Mouse (Mus musculus) lung, postnatal 10 days (tissue): ENCODE measurements around the gene Zic4.

Experiments
- DNase-seq: peaks from one replicate; pipeline ENCODE4 v3.0.0; 2021

The Zic4 gene

GRCm38 (mm10) chr9:91361856-91362601 lies at the start of gene Zic4:
Gene Zic4, plus strand, starts transcription at chr9:91362413.
- DNase-seq = no peak

- DNase-seq = no peak
Measured at GRCm38 (mm10) chr9:91347591-91347990, 14.6 kb upstream of the Zic4 start.

GRCm38 (mm10) chr9:91348746-91349145 lies 13.5 kb upstream of the Zic4 start:
- no peak for DNase-seq

GRCm38 (mm10) chr9:91350211-91350791 lies 11.9 kb upstream of the Zic4 start:
- DNase-seq = no peak

- no peak for DNase-seq
Measured at GRCm38 (mm10) chr9:91350861-91351291, 11.3 kb upstream of the Zic4 start.

GRCm38 (mm10) chr9:91351361-91351760 lies 10.9 kb upstream of the Zic4 start:
- no peak for DNase-seq

- DNase-seq = no peak
Measured at GRCm38 (mm10) chr9:91351961-91352411, 10.2 kb upstream of the Zic4 start.

- DNase-seq = no peak
Measured at GRCm38 (mm10) chr9:91352786-91353185, 9.4 kb upstream of the Zic4 start.

GRCm38 (mm10) chr9:91353551-91354433 lies 8.4 kb upstream of the Zic4 start:
- DNase-seq = no peak

GRCm38 (mm10) chr9:91354434-91355269 lies 7.6 kb upstream of the Zic4 start:
- DNase-seq = no peak

GRCm38 (mm10) chr9:91355270-91355589 lies 7.0 kb upstream of the Zic4 start:
- DNase-seq = no peak

GRCm38 (mm10) chr9:91355629-91356352 lies 6.4 kb upstream of the Zic4 start:
- DNase-seq = no peak

- DNase-seq = no peak
Measured at GRCm38 (mm10) chr9:91356353-91356740, 5.9 kb upstream of the Zic4 start.

GRCm38 (mm10) chr9:91357321-91357720 lies 4.9 kb upstream of the Zic4 start:
- DNase-seq = no peak

GRCm38 (mm10) chr9:91358851-91359687 lies 3.1 kb upstream of the Zic4 start:
- no peak for DNase-seq

- no peak for DNase-seq
Measured at GRCm38 (mm10) chr9:91360151-91361032, 1.8 kb upstream of the Zic4 start.

GRCm38 (mm10) chr9:91361033-91361855 lies 969 bp upstream of the Zic4 start:
- no peak for DNase-seq

GRCm38 (mm10) chr9:91363011-91363730 lies 958 bp downstream of the Zic4 start:
- DNase-seq = no peak

GRCm38 (mm10) chr9:91363814-91364126 lies 1.6 kb downstream of the Zic4 start:
- DNase-seq = no peak
